10 mouse cellular contexts compared by ENCODE assay signal in the genomic region with DNA sequence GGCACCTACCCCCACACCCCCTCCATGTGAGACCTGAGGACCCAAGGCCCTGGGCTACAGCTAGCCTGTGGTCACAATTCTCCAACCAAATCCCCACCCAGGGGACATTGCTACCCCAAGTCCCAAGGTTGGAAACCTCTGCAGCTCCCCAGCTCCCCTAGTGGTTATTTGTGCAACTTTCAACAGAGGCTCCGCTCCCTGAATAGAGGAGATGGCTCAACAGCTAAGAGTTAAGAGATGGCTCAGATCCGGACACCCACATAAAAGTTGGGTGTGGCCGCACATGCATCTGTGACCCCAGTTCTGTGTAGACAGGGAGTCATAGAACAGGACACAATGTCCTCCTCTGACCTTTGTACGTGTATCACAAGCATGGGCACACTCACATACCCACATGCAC. TPM values are rescaled to one million over a fixed set of nuclear protein-coding genes. Genes with fewer than 3 reads are reported as not detected.
DNase-seq lines count a peak whose midpoint lies in the region; ATAC-seq and TF ChIP-seq lines count a peak whose summit lies in the region.
"Had no signal": no experiment of that assay in that cellular context is flagged by ENCODE, and none has a peak within 500 bp of the region (broad histone marks: within the 10 kb centered on the region; RNA-seq: fewer than 3 reads in every experiment).

No protein-coding gene starts in this region.

- H3K9me3 ChIP-seq in intestine, postnatal 0 days (ENCODE audit: control insufficient read depth), result no peaks in the 10 kb centered on the region
- H3K9me3 ChIP-seq in intestine, embryonic 15.5 days, result no peaks in the 10 kb centered on the region
- H3K9me3 ChIP-seq: lung, embryonic 15.5 days had no signal

- no peaks in the 10 kb centered on the region for H3K36me3 ChIP-seq in intestine, postnatal 0 days (ENCODE audit: control insufficient read depth, insufficient read depth)
- H3K36me3 ChIP-seq in intestine, embryonic 15.5 days, result no peaks in the 10 kb centered on the region
- H3K36me3 ChIP-seq: lung, embryonic 15.5 days had no signal

- no peak overlapping the region for H3K27ac ChIP-seq in intestine, postnatal 0 days (ENCODE audit: low read depth, low read length)
- H3K27ac ChIP-seq in intestine, embryonic 15.5 days, result no peak overlapping the region
- H3K27ac ChIP-seq: lung, embryonic 15.5 days had no signal

- no peak overlapping the region for H3K4me3 ChIP-seq in intestine, postnatal 0 days (ENCODE audit: low read depth, low read length)
- H3K4me3 ChIP-seq in intestine, embryonic 15.5 days (replicated peaks), result no peak overlapping the region
- H3K4me3 ChIP-seq: lung, embryonic 15.5 days had no signal

- peak; percentile 31; the same call in 1 of the 2 replicates for ATAC-seq in intestine, postnatal 0 days
- no peak for ATAC-seq in intestine, embryonic 15.5 days
- ATAC-seq in CD4-positive, CD25-positive, alpha-beta regulatory T cell, adult 4 months, result peak; percentile 49
- peak; percentile 15 for ATAC-seq in activated CD4-positive, CD25-positive, alpha-beta regulatory T cell, adult 4 months

- WGBS in intestine, postnatal 0 days, result 71% methylated on average over 4 of the region's 4 CpGs
- WGBS in intestine, embryonic 15.5 days, result 90% methylated on average over 4 of the region's 4 CpGs

- DNase-seq in lung, postnatal 36 days, result peak; percentile 50
- DNase-seq in layer of hippocampus, adult 11-12 months (ENCODE audit: low spot score), result no peak
- no peak for DNase-seq in c-Kit-positive CD71-positive TER-119-positive erythroid progenitor cells, embryonic 14.5 days (ENCODE audit: low spot score)
- DNase-seq in heart, adult 18-20 months, result no peak

- TF ChIP-seq CTCF in intestine, postnatal 0 days (IDR thresholded peaks at IDR 0.05; ENCODE audit: low read depth), result peak; percentile 79

- peaks cover 23% of the 10 kb centered on the region for H3K4me1 ChIP-seq in intestine, postnatal 0 days (replicated peaks; ENCODE audit: control insufficient read depth, insufficient read depth, low read length)
- H3K4me1 ChIP-seq in intestine, embryonic 15.5 days (replicated peaks), result peaks cover 63% of the 10 kb centered on the region

- H3K4me2 ChIP-seq in intestine, postnatal 0 days (replicated peaks; ENCODE audit: low read depth), result no peak overlapping the region
- H3K4me2 ChIP-seq in intestine, embryonic 15.5 days (replicated peaks), result no peak overlapping the region
- H3K4me2 ChIP-seq: heart, embryonic 11.5 days; lung, embryonic 15.5 days had no signal

- no peak overlapping the region for H3K9ac ChIP-seq in intestine, postnatal 0 days (ENCODE audit: low read depth, low read length)
- no peak overlapping the region for H3K9ac ChIP-seq in intestine, embryonic 15.5 days
- H3K9ac ChIP-seq: lung, embryonic 15.5 days had no signal

- no peaks in the 10 kb centered on the region for H3K27me3 ChIP-seq in intestine, postnatal 0 days (replicated peaks; ENCODE audit: control insufficient read depth, insufficient read depth, low read length)
- no peaks in the 10 kb centered on the region for H3K27me3 ChIP-seq in intestine, embryonic 15.5 days (replicated peaks)
- H3K27me3 ChIP-seq: lung, embryonic 15.5 days had no signal

RNA-seq across cellular contexts. Expression of a gene that starts 33.8 kb away (rescaled TPM):
- polyA plus RNA-seq in intestine, postnatal 0 days (2015; fragmentation: Nextera tagmentation; extraction: Ambion mirVana), result 39.2 and 40.7 TPM in 2 replicates
- 41.3 and 43.7 TPM in 2 replicates for polyA plus RNA-seq in intestine, embryonic 15.5 days (2015; fragmentation: Nextera tagmentation; extraction: Ambion mirVana)
- polyA plus RNA-seq in CD4-positive, CD25-positive, alpha-beta regulatory T cell, adult 4 months (2017; shearing (Covaris generic)), result 10 to 100 TPM; 63.3 to 68.7 TPM
- polyA plus RNA-seq in activated CD4-positive, CD25-positive, alpha-beta regulatory T cell, adult 4 months (2017; shearing (Covaris generic)), result 10 to 100 TPM; 50.8 to 62.0 TPM
- 10 to 100 TPM; 71.3 to 77.6 TPM for total RNA-seq in heart, adult 18-20 months (2021)
